Mouse (Mus musculus) gastrocnemius, postnatal 4 days (tissue): ENCODE data around the gene Cyp27a1. TPM values are rescaled to one million over a fixed set of nuclear protein-coding genes. Genes with fewer than 3 reads are reported as not detected.
A peak's percentile ranks its signal among the peaks of the same experiment; 100 is the strongest.

Experiments
- DNase-seq, 2 experiments: peaks; one replicate each; pipeline ENCODE4 v3.0.0; 2021 to 2022; ENCODE audit warnings: low spot score in 2 of 2, mixed read lengths in 2 of 2
- long read RNA-seq, 2 experiments: library from polyadenylated mRNA; stranded (forward); transcript quantifications; one replicate each; pipeline ENCODE4 v2.0.0; 2021
- total RNA-seq, 2 experiments: library from RNA; stranded (reverse); gene quantifications; 2 replicates each; pipeline ENCODE4 v1.2.3; 2021

Gene Cyp27a1
- total RNA-seq: 1 to 10 TPM; 6.5 to 6.7 TPM
- long read RNA-seq, experiment 1, partial matches to known transcripts: 0 of 6 reads
- long read RNA-seq, experiment 1, other reads (novel, unspliced or antisense): 4 of 6 reads
- long read RNA-seq, experiment 2, partial matches to known transcripts: 2 of 15 reads
- long read RNA-seq, experiment 2, other reads (novel, unspliced or antisense): 11 of 15 reads

- peak; percentile 24 to 53 for DNase-seq
Measured at GRCm38 (mm10) chr1:74713099-74713858, at the start of gene Cyp27a1. Gene Cyp27a1 (plus strand): TSS chr1:74713574.

DNA sequence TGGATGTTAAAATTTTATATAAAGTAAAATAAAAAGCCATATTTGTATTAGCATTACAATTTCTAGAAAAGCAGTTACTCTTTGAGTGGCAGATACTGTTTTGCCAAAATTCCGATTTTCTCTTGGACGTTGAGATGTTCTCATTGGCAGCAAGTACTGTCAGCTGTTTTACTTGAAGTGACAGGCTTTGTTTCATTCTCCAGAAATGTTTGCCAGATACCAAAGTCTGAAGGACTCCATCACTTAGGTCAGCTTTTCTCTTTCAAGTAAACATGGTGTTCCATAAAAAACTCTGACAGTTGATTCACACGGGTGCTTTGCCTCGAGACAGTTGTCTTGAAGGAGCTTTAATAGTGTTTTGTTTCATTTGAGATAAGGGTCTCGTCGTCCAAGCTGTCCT, 48.2 kb upstream of the Cyp27a1 start:
- DNase-seq: no peak

DNA sequence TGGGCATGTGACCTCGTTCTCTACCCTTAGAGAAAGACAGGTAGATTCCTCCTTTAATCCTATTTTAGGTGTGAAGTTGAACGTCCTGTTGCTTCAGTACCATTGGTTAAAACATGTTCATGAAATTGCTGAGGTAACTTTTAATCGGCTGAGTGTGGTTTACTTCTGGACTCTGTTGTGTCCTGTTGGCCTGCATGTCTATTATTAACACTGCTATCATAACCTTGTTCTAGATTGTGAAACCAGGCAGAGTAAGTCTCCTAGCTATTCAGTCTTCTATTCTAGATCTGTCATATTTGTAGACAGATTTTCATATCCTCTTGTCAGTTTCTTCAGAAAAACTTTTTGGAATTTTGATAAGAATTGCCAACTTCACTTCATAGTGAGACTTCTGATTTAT, 45.0 kb upstream of the Cyp27a1 start:
- DNase-seq: no peak

DNA sequence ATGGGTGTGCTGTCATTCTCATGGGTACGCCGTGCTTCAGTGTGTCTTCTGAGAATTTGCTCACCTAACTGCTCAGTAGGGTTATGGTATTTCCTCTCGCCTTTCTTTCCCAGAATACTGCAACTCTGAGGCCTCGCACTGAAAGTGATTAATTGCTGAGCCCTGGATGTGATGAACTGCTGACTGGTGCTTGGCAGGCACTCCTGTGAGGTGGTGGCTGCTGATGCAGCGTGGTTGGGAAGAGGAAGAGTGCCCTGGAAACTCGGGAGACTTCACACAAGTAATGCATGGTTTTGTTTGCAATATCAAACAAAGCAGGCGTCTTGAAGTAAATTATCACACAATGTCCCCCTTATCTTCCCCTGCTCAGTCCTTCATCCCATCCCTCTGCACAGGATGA, 40.6 kb upstream of the Cyp27a1 start:
- no peak for DNase-seq

- DNase-seq: no peak
Measured at GRCm38 (mm10) chr1:74676863-74677262, 36.5 kb upstream of the Cyp27a1 start.

DNA sequence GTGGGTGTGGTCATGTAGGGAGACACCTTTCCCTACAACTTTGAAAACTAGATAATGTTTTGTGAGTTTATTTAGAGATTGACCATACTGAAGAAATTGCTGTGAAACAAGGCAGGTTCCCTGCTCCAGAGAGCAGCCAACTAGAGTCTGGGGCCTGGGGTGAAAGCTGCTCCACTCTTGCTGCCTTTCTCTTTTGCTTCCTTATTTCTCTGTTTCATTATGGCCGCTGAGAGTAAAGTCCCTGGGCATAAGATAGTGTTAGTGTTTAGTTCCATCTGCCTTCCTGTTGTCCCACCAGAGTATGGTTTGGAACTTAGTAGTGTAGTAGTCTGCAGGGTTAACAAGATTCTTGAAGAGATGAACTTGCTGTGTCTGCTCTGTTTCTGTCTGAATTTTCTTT, 35.5 kb upstream of the Cyp27a1 start:
- no peak for DNase-seq

GRCm38 (mm10) chr1:74687131-74687530, 26.2 kb upstream of the Cyp27a1 start:
- no peak for DNase-seq

- no peak for DNase-seq
Measured at GRCm38 (mm10) chr1:74693891-74694583, 19.3 kb upstream of the Cyp27a1 start.

- DNase-seq: no peak
Measured at GRCm38 (mm10) chr1:74695836-74696235, 17.5 kb upstream of the Cyp27a1 start.

DNA sequence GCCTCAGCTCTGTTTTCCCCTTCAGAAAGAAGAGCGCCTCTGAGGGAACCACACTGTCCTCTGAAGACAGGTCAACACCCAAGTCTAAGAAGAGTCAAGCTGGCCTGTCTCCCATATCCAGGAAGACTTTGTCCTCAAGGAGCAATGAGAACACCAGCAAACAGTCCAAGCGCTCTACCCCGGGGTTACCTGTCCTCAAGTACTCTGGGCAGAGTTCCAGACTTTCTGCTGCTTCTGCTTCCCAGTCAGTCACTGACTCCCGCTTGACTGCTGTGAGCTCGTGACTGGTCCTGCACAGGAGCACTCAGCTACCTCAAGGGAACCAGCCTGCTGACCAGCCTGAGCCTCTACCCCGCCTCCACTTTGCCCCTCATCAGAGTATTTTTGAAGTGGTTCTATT, 16.0 kb upstream of the Cyp27a1 start:
- no peak for DNase-seq

DNA sequence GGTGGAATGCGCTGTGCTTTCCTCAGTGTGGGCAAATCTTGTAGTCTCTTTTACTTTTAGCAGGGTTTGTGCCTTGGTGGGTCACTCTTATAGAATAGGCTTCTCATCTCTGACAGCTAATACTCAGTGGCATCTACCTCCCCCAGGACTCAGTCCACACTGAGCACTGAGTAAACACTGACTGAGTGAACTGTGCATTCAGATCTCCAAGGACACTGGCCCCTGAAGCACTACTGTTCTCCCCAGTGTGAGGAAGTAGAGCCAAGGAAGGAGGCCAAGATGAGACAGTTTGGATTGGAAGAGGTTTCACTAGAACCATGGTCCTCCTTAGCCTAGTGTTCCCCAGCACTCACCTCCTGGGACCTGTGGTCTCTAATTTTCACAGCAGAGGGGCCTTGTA, 15.0 kb upstream of the Cyp27a1 start:
- DNase-seq: no peak

DNA sequence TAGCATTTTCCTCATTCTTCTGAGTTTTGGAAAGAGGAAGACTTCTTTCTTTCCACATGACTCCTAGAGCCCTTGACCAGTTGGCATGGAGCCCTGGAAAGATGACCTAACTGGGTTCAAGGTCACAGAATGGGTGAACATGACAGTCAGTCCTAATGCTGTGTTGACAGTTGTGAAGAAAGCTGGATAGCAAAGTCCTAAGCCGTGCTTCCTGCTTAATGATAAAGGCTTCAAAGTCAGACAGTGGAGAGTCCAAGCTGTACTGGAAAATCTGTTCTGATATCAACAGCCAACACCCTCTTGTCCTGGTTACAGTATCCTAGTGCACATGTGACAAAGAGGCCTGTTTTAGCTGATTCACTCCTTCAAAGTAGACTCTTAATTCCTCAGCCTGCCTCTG, 14.6 kb upstream of the Cyp27a1 start:
- no peak for DNase-seq

- no peak for DNase-seq
Measured at GRCm38 (mm10) chr1:74702142-74702553, 11.2 kb upstream of the Cyp27a1 start.

DNA sequence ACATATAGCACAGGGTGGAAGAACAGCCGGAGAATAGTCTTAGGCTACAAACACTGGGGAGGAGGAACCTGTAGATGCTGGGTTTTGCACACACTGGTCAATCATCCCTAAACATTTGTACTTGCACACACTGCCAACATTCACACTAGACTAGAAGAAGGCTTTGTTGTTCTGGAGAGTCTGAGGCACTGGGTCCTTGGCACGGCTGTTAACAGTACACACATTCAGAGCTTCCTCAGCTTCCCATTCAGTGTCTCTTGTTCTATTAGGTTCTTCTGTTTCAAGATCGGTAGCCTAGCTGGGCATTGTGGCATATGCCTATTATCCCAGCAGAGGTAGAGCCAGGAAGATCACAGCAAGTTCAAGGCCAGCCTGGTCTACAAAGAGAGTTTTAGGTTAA, 9.2 kb upstream of the Cyp27a1 start:
- no peak for DNase-seq

DNA sequence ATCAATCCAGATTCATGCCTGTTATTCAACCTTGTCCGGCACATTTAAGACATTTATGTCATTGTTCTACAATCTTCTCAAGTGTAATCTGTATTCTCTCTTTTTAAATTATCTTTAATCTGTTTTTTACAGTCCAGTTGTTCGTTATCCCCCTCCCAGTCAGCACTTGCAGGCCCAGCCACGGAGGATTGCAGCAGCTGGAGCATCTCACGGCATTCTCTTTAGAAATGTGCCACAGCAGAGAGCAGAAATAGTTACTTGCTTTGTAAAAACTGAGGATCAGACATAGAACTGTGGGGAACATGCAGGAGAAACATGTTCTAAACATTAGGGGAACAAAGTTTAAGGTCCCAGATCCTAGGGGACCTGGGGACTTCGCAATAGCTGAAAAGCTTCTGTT, 8.4 kb upstream of the Cyp27a1 start:
- DNase-seq: no peak

GRCm38 (mm10) chr1:74709566-74709965, 3.8 kb upstream of the Cyp27a1 start:
- DNase-seq: no peak

DNA sequence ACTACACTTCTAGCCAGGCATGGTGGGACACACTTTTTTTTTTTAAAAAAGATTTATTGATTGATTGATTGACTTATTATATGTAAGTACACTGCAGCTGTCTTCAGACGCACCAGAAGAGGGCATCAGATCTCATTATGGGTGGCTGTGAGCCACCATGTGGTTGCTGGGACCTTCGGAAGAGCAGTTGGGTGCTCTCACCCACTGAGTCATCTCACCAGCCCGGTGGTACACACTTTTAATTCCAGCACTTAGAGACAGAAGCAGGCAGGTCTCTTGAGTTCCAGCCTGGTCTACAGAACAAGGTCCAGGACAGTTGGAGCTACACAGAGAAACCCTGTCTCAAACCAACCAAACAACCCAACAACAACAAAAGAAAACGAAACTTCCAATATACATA, 1.3 kb upstream of the Cyp27a1 start:
- DNase-seq: no peak

DNA sequence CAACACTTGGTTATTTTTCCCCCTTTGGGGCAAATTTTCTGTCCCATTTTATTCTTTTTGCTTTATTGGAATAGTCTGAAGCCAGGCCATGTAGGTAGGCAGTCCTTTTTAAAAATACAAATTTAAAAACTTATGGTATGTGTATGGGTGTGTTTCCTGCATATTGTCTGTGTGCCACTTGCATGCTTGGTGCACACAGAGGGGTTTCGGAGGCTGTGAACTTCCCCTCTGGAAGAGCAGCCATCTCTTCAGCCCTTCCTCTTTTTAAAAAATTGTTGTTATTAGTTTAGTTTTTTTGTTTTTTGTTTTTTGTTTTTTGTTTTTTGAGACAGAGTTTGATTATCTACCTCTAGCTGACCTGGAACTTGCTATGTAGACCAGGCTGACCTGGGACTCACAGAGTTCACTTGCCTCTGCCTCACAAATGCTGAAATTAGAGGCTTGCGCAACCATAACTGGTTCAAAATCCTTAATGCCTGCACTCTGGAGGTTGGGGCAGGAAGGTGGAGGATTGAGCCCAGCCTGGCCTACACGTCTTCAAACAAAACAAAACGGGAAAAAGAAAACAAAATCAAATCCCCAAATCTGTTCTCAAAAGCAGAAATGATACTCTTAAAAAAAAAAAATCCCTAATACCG, 794 bp upstream of the Cyp27a1 start:
- DNase-seq: no peak

DNA sequence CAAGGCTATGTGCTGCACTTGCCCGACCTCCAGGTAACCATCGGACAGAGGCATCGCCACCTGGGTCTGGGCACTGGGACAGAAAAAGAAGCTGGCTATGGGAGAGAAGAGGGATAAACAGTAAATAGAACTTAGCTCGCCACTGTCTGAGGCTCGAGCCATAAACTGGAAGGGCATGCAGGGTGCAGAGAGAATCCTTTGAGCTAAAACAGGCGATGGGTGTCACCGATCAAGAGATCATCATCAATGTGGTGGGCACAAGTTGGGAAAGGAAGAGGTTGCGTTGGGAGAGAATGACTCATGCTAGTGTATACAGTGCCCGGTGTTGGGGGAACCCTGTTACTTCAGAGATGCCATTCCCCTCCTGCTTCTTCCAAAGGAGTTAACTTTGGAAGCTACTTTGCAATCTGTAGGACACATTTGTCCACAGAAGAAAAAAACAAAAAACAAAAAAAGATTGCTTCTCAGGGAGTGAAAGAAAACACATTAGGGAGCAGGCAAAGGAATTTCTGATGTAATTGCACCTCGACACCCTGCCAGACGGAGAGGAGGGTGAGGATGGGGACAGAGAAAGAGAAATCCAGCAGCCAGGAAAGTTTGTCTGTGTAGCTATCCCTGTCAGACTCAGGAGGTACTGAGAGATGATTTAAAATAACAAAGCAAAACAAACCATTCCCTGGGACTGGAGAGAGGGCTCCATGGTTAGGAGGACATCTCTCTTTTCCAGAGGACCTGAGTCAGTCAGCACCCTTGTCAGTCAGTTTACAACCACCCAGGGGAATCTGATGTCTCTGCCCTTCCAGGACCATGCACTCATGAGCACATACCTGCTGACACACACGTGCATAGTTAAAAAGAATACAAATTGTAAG, 721 bp downstream of the Cyp27a1 start:
- no peak for DNase-seq

DNA sequence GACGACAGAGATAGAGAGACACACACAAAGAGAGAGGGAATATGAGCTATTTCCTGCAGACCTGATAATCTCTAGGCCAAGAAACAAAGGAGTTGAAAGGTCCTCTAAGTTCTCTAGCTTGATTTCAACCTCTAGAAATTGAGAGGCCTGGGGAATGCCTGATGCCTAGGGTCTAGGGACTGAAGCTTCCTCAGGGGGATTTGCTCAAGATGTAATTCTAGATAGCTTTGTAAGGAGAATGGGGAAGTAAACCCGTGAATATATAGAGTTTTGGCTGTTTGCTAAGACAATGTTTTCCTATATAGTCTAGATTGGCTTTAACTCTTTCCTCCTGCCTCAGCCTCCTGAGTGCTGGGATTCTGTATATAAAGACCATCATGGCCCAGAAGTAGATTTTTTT, 1.6 kb downstream of the Cyp27a1 start:
- no peak for DNase-seq

DNA sequence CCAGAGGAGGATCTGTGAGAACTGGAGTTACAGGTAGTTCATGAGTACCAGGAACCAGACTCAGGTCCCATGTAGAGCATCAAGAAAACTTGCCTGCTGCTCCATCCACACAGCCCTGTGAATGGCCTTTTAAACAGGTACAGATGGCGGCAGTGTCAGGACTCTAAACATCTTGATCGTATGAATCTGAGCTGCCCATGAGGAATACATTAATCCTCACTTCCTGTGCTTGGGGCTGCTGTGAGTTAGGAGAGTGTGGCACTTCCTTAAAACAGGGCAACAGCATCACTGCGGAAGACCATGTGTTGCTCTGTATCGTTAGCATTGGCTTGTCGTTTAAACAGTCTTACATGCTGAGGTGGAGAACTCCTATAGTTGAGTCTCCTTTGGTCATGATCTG, 2.1 kb downstream of the Cyp27a1 start:
- no peak for DNase-seq
